Mouse (Mus musculus): Measurements from ENCODE around the gene Olfr1042. TPM values are rescaled to one million over a fixed set of nuclear protein-coding genes. Genes with fewer than 3 reads are reported as not detected.
"Not testable (repeated sequence)": the region's sequence is repeated elsewhere in the genome, so short reads cannot be mapped to it uniquely, and the experiment has no call there.

Gene Olfr1042
- not detected in 2 replicates for polyA plus RNA-seq (2012; rRNA removed)

- H3K4me1 ChIP-seq (ENCODE audit: control insufficient read depth, insufficient read depth, low read length): no peaks in the 10 kb centered on the region
- no peak for TF ChIP-seq CTCF (IDR thresholded peaks at IDR 0.05; ENCODE audit: extremely low read depth, insufficient read depth, low read length)
- TF ChIP-seq POLR2A (IDR thresholded peaks at IDR 0.05; ENCODE audit: extremely low read depth, insufficient read depth, low read length): no peak
- no peak within 1 kb of the TSS for H3K27ac ChIP-seq (ENCODE audit: insufficient read depth, low read length)
- no peak within 1 kb of the TSS for H3K4me3 ChIP-seq (ENCODE audit: insufficient read depth, low read length)
Observed at GRCm38 (mm10) chr2:86161738-86162137, at the start of gene Olfr1042. TSS of gene Olfr1042 (minus strand) at chr2:86161838.

DNA sequence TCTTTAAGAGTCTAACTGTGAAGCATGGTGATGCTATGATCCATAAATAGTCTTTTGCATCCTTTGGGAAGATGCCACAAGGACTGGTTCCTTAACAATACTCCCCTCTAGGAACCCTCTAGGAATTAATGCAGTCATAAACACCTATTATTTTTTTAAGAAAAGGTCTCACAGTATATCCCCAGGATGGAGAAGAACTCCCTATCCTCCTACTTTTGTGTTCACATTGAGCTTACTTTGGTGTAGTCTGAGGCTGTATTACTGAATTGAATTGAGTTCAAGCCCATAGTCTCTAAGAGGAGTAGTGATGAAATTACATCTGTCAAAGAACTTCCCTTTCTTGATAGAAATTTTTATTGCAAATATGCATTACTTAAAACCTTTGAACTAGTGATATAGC, 41.3 kb upstream of the Olfr1042 start, which contains the start of gene Olfr1045:
Gene Olfr1045, minus strand, starts transcription at position 101 of the 400 bp plus-strand sequence.
- TF ChIP-seq POLR2A (IDR thresholded peaks at IDR 0.05; ENCODE audit: extremely low read depth, insufficient read depth, low read length) (no peak), CTCF (IDR thresholded peaks at IDR 0.05; ENCODE audit: extremely low read depth, insufficient read depth, low read length) (no peak)
- H3K27ac ChIP-seq (ENCODE audit: insufficient read depth, low read length): no peak within 1 kb of the TSS
- no peaks in the 10 kb centered on the region for H3K4me1 ChIP-seq (ENCODE audit: control insufficient read depth, insufficient read depth, low read length)
- no peak within 1 kb of the TSS for H3K4me3 ChIP-seq (ENCODE audit: insufficient read depth, low read length)

- Histone ChIP-seq H3K4me1 (ENCODE audit: control insufficient read depth, insufficient read depth, low read length) (no peaks in the 10 kb centered on the region), H3K27ac (ENCODE audit: insufficient read depth, low read length) (no peak overlapping the region), H3K4me3 (ENCODE audit: insufficient read depth, low read length) (no peak overlapping the region)
- no peak for TF ChIP-seq POLR2A (IDR thresholded peaks at IDR 0.05; ENCODE audit: extremely low read depth, insufficient read depth, low read length)
- no peak for TF ChIP-seq CTCF (IDR thresholded peaks at IDR 0.05; ENCODE audit: extremely low read depth, insufficient read depth, low read length)
Observed at GRCm38 (mm10) chr2:86195863-86196262, 34.2 kb upstream of the Olfr1042 start.

DNA sequence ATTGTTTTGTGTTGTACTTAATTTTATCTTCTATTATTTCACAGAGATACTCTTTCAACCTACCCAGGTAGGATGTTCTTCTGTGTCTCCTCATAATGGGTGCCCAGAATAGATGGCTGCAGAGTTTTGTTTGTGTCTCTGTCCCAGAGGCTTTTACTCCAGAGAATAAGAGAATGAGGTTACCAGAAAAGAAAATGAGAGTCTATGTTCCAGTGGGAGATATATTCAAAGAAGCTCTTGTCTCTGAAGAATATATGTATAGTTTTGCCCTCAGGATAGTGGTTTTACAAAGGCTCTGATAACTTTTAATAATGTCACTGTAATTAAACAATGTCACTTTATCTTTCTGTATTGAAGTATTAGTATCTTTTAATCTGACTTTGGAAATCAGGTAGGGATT, 23.9 kb upstream of the Olfr1042 start, which contains the start of gene Olfr52:
Gene Olfr52, minus strand, starts transcription at position 101 of the 400 bp plus-strand sequence.
- TF ChIP-seq POLR2A (IDR thresholded peaks at IDR 0.05; ENCODE audit: extremely low read depth, insufficient read depth, low read length) (no peak), CTCF (IDR thresholded peaks at IDR 0.05; ENCODE audit: extremely low read depth, insufficient read depth, low read length) (no peak)
- Histone ChIP-seq H3K27ac (ENCODE audit: insufficient read depth, low read length) (no peak within 1 kb of the TSS), H3K4me1 (ENCODE audit: control insufficient read depth, insufficient read depth, low read length) (no peaks in the 10 kb centered on the region), H3K4me3 (ENCODE audit: insufficient read depth, low read length) (no peak within 1 kb of the TSS)

DNA sequence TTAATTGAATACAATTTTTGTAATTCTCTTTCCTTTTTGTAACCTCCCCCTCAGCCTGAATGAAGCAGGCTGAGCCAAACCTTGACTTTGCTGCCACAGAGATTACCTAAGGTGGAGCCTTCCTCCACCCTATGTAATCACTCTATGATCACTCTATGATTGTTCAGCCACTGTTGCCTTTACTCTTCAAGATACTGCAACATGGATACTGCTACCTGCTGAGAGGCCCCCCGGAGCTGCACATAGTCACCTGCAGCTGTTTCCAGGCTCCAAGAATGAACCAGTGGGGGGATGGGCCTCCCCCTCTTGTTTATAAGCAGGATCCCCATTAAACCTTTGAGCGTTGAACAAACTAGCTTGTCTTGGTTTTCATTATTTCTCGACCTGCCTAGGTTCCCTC, 18.3 kb upstream of the Olfr1042 start:
- H3K4me1 ChIP-seq (ENCODE audit: control insufficient read depth, insufficient read depth, low read length): no peaks in the 10 kb centered on the region
- no peak overlapping the region for H3K4me3 ChIP-seq (ENCODE audit: insufficient read depth, low read length)
- H3K27ac ChIP-seq (ENCODE audit: insufficient read depth, low read length): no peak overlapping the region
- TF ChIP-seq POLR2A (IDR thresholded peaks at IDR 0.05; ENCODE audit: extremely low read depth, insufficient read depth, low read length) (no peak), CTCF (IDR thresholded peaks at IDR 0.05; ENCODE audit: extremely low read depth, insufficient read depth, low read length) (no peak)

DNA sequence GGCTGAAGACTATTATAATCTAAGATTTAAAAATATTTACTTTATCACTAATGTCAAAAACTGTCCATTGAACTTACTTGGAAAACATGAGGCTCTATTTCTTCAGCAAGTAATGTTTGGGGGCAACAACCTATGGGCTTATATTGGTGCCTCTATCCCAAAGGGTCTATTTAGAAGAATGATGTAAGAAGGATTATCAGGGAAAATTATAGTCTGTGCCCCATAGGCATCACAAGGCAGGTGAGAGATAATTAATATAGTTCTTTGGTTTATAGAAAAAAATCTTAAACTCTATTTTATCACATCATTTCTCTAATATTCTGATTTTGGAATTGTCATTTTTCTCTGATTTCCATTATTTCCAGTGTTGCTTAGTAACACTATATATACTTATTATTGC, 16.1 kb upstream of the Olfr1042 start, which contains the start of gene Olfr1044:
Gene Olfr1044, minus strand, starts transcription at position 101 of the 400 bp plus-strand sequence.
- TF ChIP-seq POLR2A (IDR thresholded peaks at IDR 0.05; ENCODE audit: extremely low read depth, insufficient read depth, low read length) (no peak), CTCF (IDR thresholded peaks at IDR 0.05; ENCODE audit: extremely low read depth, insufficient read depth, low read length) (no peak)
- H3K27ac ChIP-seq (ENCODE audit: insufficient read depth, low read length): no peak within 1 kb of the TSS
- no peaks in the 10 kb centered on the region for H3K4me1 ChIP-seq (ENCODE audit: control insufficient read depth, insufficient read depth, low read length)
- no peak within 1 kb of the TSS for H3K4me3 ChIP-seq (ENCODE audit: insufficient read depth, low read length)

DNA sequence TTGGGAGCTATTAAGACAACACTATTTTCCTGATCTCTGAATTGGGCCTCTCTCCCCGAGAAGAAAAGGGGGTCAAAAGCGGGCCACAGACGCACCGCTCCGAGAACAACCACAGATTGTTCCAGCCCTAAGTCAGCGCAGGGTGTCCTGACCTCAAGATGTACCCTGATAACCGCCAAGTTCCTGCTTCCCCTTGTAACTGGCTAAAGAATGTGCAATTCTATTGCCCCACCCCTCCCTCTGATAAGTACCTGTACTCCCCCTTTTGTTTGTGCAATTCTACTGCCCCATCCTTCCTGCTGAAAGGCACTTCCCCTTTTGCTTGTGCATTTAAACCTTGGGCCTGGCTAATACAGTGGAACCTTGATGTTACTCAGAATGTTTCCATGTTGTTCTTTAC, 13.8 kb upstream of the Olfr1042 start:
- H3K4me3 ChIP-seq (ENCODE audit: insufficient read depth, low read length); H3K27ac ChIP-seq (ENCODE audit: insufficient read depth, low read length); H3K4me1 ChIP-seq (ENCODE audit: control insufficient read depth, insufficient read depth, low read length): not testable (repeated sequence)

DNA sequence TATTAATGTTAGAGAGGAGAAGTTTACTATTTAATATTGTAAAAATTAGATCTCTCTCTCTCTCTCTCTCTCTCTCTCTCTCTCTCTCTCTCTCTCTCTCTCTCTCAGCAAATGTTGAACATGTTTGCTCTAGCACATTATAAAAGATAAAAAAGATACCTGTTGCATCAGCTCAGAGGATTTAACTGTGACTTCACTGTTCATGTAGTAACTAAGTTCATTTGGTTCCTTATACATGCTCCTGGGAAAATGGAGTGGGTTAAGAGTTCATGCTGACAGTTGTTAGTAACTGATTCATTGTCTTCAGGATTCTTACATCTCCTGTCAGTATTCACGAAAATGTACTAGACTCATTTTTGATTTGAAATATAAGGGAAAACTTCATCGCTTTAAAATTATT, 5.8 kb upstream of the Olfr1042 start, which contains the start of gene Olfr1043:
Gene Olfr1043, minus strand, starts transcription at position 101 of the 400 bp plus-strand sequence.
- Histone ChIP-seq H3K4me3 (ENCODE audit: insufficient read depth, low read length) (no peak within 1 kb of the TSS), H3K4me1 (ENCODE audit: control insufficient read depth, insufficient read depth, low read length) (no peaks in the 10 kb centered on the region), H3K27ac (ENCODE audit: insufficient read depth, low read length) (no peak within 1 kb of the TSS)
- TF ChIP-seq POLR2A (IDR thresholded peaks at IDR 0.05; ENCODE audit: extremely low read depth, insufficient read depth, low read length): no peak
- no peak for TF ChIP-seq CTCF (IDR thresholded peaks at IDR 0.05; ENCODE audit: extremely low read depth, insufficient read depth, low read length)

DNA sequence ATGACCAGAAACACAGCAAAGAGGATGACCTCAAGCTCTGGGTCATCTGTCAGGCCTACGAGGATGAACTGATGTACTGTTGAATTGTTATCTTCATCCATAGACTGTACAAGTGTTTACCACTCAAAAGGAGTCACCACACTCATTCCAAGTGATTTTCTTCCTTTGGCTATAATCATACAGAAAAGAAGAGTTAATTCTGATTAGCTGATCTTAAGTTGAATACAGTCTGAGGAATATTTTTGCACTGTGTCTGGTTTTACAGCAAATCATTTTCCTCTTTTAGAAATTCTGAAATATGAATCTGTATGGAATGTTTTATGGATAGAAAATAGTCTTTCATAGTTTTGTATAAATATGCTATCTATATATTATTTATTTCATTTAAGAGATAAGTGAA, 15.0 kb downstream of the Olfr1042 start, which contains the start of gene Olfr1040:
Gene Olfr1040, minus strand, starts transcription at position 101 of the 400 bp plus-strand sequence.
- Histone ChIP-seq H3K4me1 (ENCODE audit: control insufficient read depth, insufficient read depth, low read length) (no peaks in the 10 kb centered on the region), H3K4me3 (ENCODE audit: insufficient read depth, low read length) (no peak within 1 kb of the TSS), H3K27ac (ENCODE audit: insufficient read depth, low read length) (no peak within 1 kb of the TSS)
- TF ChIP-seq CTCF (IDR thresholded peaks at IDR 0.05; ENCODE audit: extremely low read depth, insufficient read depth, low read length) (no peak), POLR2A (IDR thresholded peaks at IDR 0.05; ENCODE audit: extremely low read depth, insufficient read depth, low read length) (no peak)

DNA sequence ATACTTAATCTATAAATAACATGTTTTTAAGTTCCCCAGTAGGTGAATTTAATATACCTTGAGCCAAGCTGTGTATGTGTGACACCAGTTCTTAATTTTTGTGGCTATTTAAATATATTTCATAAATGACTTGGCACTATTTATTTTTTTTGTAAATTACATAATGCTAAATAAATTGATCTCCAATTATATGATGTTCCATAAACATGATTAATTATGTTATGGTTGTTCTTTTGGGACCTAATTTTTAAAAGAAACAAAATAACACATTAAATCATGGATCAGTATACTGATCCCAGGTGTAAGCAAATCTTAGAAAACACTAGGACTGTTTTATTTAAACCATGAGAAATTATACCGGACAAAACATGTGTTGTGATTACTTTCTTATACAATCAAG, 25.8 kb downstream of the Olfr1042 start, which contains the start of gene Olfr1039:
Gene Olfr1039, minus strand, starts transcription at position 101 of the 400 bp plus-strand sequence.
- no peak for TF ChIP-seq POLR2A (IDR thresholded peaks at IDR 0.05; ENCODE audit: extremely low read depth, insufficient read depth, low read length)
- TF ChIP-seq CTCF (IDR thresholded peaks at IDR 0.05; ENCODE audit: extremely low read depth, insufficient read depth, low read length): no peak
- Histone ChIP-seq H3K4me1 (ENCODE audit: control insufficient read depth, insufficient read depth, low read length) (no peaks in the 10 kb centered on the region), H3K4me3 (ENCODE audit: insufficient read depth, low read length) (no peak within 1 kb of the TSS), H3K27ac (ENCODE audit: insufficient read depth, low read length) (no peak within 1 kb of the TSS)

Other genes with a start within 250 kb of the Olfr1042 start
- not detected in 2 replicates for gene Olfr1025-ps1, start 246.6 kb downstream of the Olfr1042 start, polyA plus RNA-seq (2012; rRNA removed)
- gene Olfr1026, start 240.3 kb downstream of the Olfr1042 start, polyA plus RNA-seq (2012; rRNA removed): not detected in 2 replicates
- gene Olfr1028, start 211.4 kb downstream of the Olfr1042 start, polyA plus RNA-seq (2012; rRNA removed): not detected in 2 replicates
- gene Olfr1029, start 187.9 kb downstream of the Olfr1042 start, polyA plus RNA-seq (2012; rRNA removed): 0.06 TPM in 1 of 2 replicates, not detected in the other
- gene Olfr1030, start 182.6 kb downstream of the Olfr1042 start, polyA plus RNA-seq (2012; rRNA removed): not detected in 2 replicates
- gene Olfr1031, start 171.5 kb downstream of the Olfr1042 start, polyA plus RNA-seq (2012; rRNA removed): not detected in 2 replicates
- not detected in 2 replicates for gene Olfr1032, start 156.3 kb downstream of the Olfr1042 start, polyA plus RNA-seq (2012; rRNA removed)
- gene Olfr1033, start 141.2 kb downstream of the Olfr1042 start, polyA plus RNA-seq (2012; rRNA removed): 0.13 and 0.17 TPM in 2 replicates
- 0.02 TPM in 1 of 2 replicates, not detected in the other for gene Olfr1034, start 116.0 kb downstream of the Olfr1042 start, polyA plus RNA-seq (2012; rRNA removed)
- not detected in 2 replicates for gene Olfr1036, start 87.8 kb downstream of the Olfr1042 start, polyA plus RNA-seq (2012; rRNA removed)
- gene Olfr1037, start 74.5 kb downstream of the Olfr1042 start, polyA plus RNA-seq (2012; rRNA removed): not detected in 2 replicates
- gene Olfr1039, start 25.9 kb downstream of the Olfr1042 start, polyA plus RNA-seq (2012; rRNA removed): not detected in 2 replicates
- gene Olfr1040, start 15.1 kb downstream of the Olfr1042 start, polyA plus RNA-seq (2012; rRNA removed): not detected in 2 replicates
- not detected in 2 replicates for gene Olfr1043, start 5.7 kb upstream of the Olfr1042 start, polyA plus RNA-seq (2012; rRNA removed)
- gene Olfr1044, start 16.0 kb upstream of the Olfr1042 start, polyA plus RNA-seq (2012; rRNA removed): not detected in 2 replicates
- gene Olfr52, start 23.8 kb upstream of the Olfr1042 start, polyA plus RNA-seq (2012; rRNA removed): not detected in 2 replicates
- not detected in 2 replicates for gene Olfr1045, start 41.2 kb upstream of the Olfr1042 start, polyA plus RNA-seq (2012; rRNA removed)
- gene Olfr1046, start 57.5 kb upstream of the Olfr1042 start, polyA plus RNA-seq (2012; rRNA removed): not detected in 2 replicates
- not detected in 2 replicates for gene Olfr1047, start 69.6 kb upstream of the Olfr1042 start, polyA plus RNA-seq (2012; rRNA removed)
- not detected in 2 replicates for gene Olfr1048, start 78.5 kb upstream of the Olfr1042 start, polyA plus RNA-seq (2012; rRNA removed)
- not detected in 2 replicates for gene Olfr1049, start 96.5 kb upstream of the Olfr1042 start, polyA plus RNA-seq (2012; rRNA removed)
- gene Olfr1051, start 117.2 kb upstream of the Olfr1042 start, polyA plus RNA-seq (2012; rRNA removed): not detected in 2 replicates
- gene Olfr1052, start 130.6 kb upstream of the Olfr1042 start, polyA plus RNA-seq (2012; rRNA removed): not detected in 2 replicates
- not detected in 2 replicates for gene Olfr1053, start 153.4 kb upstream of the Olfr1042 start, polyA plus RNA-seq (2012; rRNA removed)
- not detected in 2 replicates for gene Olfr1054, start 173.6 kb upstream of the Olfr1042 start, polyA plus RNA-seq (2012; rRNA removed)
- gene Olfr1055, start 188.4 kb upstream of the Olfr1042 start, polyA plus RNA-seq (2012; rRNA removed): not detected in 2 replicates
- gene Olfr1056, start 200.6 kb upstream of the Olfr1042 start, polyA plus RNA-seq (2012; rRNA removed): not detected in 2 replicates
- gene Olfr1057, start 216.6 kb upstream of the Olfr1042 start, polyA plus RNA-seq (2012; rRNA removed): not detected in 2 replicates
- not detected in 2 replicates for gene Olfr1058, start 226.7 kb upstream of the Olfr1042 start, polyA plus RNA-seq (2012; rRNA removed)